Mouse (Mus musculus) heart, embryonic 12.5 days (tissue): ENCODE data around the gene Usp28. TPM values are rescaled to one million over a fixed set of nuclear protein-coding genes. Genes with fewer than 3 reads are reported as not detected.

Source experiments
- ATAC-seq: fragments of 200-750 bp; cut with Nextera tagmentation; 2 replicates; pipeline ENCODE4 v1.8.0; 2017; ENCODE audit warnings: moderate TSS enrichment, moderate library complexity; ENCODE audit not compliant: insufficient number of reproducible peaks, low FRiP score
- H3K27ac ChIP-seq: fragments of 300-500 bp; sonication (generic); 2 replicates; pipeline ENCODE4 v1.5.1; 2016; ENCODE audit warnings: mild to moderate bottlenecking, moderate library complexity; ENCODE audit not compliant: poor library complexity, severe bottlenecking
- H3K27me3 ChIP-seq: fragments of 300-500 bp; sonication (generic); replicated peaks from 2 replicates; pipeline ENCODE4 v1.6.1; 2016; ENCODE audit warnings: mild to moderate bottlenecking, moderate library complexity
- H3K36me3 ChIP-seq: fragments of 300-500 bp; sonication (generic); 2 replicates; pipeline ENCODE4 v1.6.1; 2016; ENCODE audit warnings: mild to moderate bottlenecking, moderate library complexity
- H3K4me1 ChIP-seq: fragments of 300-500 bp; sonication (generic); replicated peaks from 2 replicates; pipeline ENCODE4 v1.6.1; 2016; ENCODE audit warnings: mild to moderate bottlenecking
- H3K4me2 ChIP-seq: fragments of 300-500 bp; sonication (generic); 2 replicates; pipeline ENCODE4 v1.6.1; 2016; ENCODE audit warnings: mild to moderate bottlenecking, moderate library complexity
- H3K4me3 ChIP-seq: fragments of 300-500 bp; sonication (generic); 2 replicates; pipeline ENCODE4 v1.5.1; 2016; ENCODE audit warnings: mild to moderate bottlenecking
- H3K9ac ChIP-seq: fragments of 300-500 bp; sonication (generic); 2 replicates; pipeline ENCODE4 v1.6.1; 2016; ENCODE audit warnings: mild to moderate bottlenecking, moderate library complexity
- H3K9me3 ChIP-seq: fragments of 300-500 bp; sonication (generic); replicated peaks from 2 replicates; pipeline ENCODE4 v1.6.1; 2016; ENCODE audit warnings: mild to moderate bottlenecking, moderate library complexity
- WGBS: fragments of 180-500 bp; shearing (Covaris S2); methylation state at CpG from one replicate; pipeline ENCODE4 v1.1.7; 2016; 5-methylcytosine and 5-hydroxymethylcytosine counted together
- polyA plus RNA-seq: library from polyadenylated mRNA; unstranded; fragments of >200 nt; fragmentation: Nextera tagmentation; extraction: Ambion mirVana; gene quantifications from 2 replicates; pipeline ENCODE4 v1.2.1, GENCODE M21; 2016

The Usp28 gene
- polyA plus RNA-seq, 1 experiment from 2014 or later: 133 TPM

- no peak overlapping the region for H3K4me2 ChIP-seq
- ATAC-seq: no peak
- H3K9ac ChIP-seq: no peak overlapping the region
- H3K9me3 ChIP-seq: no peaks in the 10 kb centered on the region
- no peaks in the 10 kb centered on the region for H3K4me1 ChIP-seq
- peaks cover 74% of the 10 kb centered on the region for H3K36me3 ChIP-seq
- no peak overlapping the region for H3K4me3 ChIP-seq
- 85% methylated on average over 5 of the region's 5 CpGs for WGBS
- no peak overlapping the region for H3K27ac ChIP-seq
- no peaks in the 10 kb centered on the region for H3K27me3 ChIP-seq
Measured at GRCm38 (mm10) chr9:49023956-49024355, 38.8 kb downstream of the Usp28 start.

DNA sequence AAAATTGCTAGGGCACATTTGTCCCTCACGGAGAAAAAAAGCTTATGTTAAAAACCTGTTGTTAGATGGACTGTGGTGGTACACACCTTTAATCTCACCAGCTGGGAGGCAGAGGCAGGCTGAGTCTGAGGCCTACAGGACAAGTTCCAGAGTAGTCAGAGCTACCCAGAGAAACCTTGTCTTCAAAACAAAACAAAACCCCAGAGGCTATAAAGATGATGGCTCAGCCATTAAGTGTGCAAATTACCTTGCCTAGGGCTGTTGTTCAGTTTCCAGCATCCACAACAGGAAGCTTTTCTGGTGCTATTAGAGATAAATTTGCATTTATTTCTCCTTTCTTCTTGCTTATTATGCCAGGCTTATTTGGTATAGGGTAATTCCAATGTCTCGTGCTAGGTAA lies 39.4 kb downstream of the Usp28 start:
- no peak overlapping the region for H3K9ac ChIP-seq
- no peak overlapping the region for H3K4me3 ChIP-seq
- no peak for ATAC-seq
- H3K27me3 ChIP-seq: no peaks in the 10 kb centered on the region
- no peaks in the 10 kb centered on the region for H3K9me3 ChIP-seq
- no peak overlapping the region for H3K27ac ChIP-seq
- peaks cover 74% of the 10 kb centered on the region for H3K36me3 ChIP-seq
- no peak overlapping the region for H3K4me2 ChIP-seq
- 88% methylated on average over 2 of the region's 2 CpGs for WGBS
- H3K4me1 ChIP-seq: no peaks in the 10 kb centered on the region

- WGBS: 90% methylated on average over 4 of the region's 4 CpGs
- Histone ChIP-seq H3K9me3 (no peaks in the 10 kb centered on the region), H3K27me3 (no peaks in the 10 kb centered on the region), H3K36me3 (peaks cover 93% of the 10 kb centered on the region), H3K9ac (no peak overlapping the region), H3K4me3 (no peak overlapping the region), H3K27ac (no peak overlapping the region), H3K4me2 (no peak overlapping the region), H3K4me1 (no peaks in the 10 kb centered on the region)
- ATAC-seq: no peak
Measured at GRCm38 (mm10) chr9:49034764-49035163, 49.6 kb downstream of the Usp28 start.

DNA sequence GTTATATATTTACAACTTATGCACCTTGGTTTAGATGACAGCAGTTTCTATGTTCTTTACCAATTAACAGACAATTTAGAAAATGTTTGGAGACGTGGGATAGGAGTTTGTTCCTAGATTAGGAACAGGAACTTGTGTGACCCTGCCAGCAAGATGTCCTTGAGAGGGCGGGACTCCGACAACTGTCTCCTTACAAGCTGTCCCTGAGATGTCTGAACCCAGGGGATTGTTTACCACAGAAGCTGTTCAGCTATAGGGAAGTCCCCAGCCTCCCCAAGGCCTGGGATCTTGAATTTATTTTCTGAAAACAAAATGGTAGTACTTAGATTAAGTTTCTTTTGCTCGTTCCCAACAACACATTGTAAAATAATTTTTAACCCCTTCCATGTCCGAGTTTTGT lies 65.7 kb downstream of the Usp28 start:
- Histone ChIP-seq H3K27ac (no peak overlapping the region), H3K9ac (no peak overlapping the region), H3K4me2 (no peak overlapping the region), H3K27me3 (no peaks in the 10 kb centered on the region), H3K4me3 (no peak overlapping the region), H3K4me1 (no peaks in the 10 kb centered on the region), H3K9me3 (no peaks in the 10 kb centered on the region), H3K36me3 (no peaks in the 10 kb centered on the region)
- no peak for ATAC-seq
- 66% methylated on average over 5 of the region's 5 CpGs for WGBS

GRCm38 (mm10) chr9:49051349-49051748 lies 66.2 kb downstream of the Usp28 start:
- Histone ChIP-seq H3K4me3 (no peak overlapping the region), H3K36me3 (no peaks in the 10 kb centered on the region), H3K27ac (no peak overlapping the region), H3K9ac (no peak overlapping the region), H3K27me3 (no peaks in the 10 kb centered on the region), H3K4me1 (peaks cover 3% of the 10 kb centered on the region; the same call in 1 of the 2 replicates), H3K4me2 (no peak overlapping the region), H3K9me3 (no peaks in the 10 kb centered on the region)
- 9% methylated on average over 5 of the region's 5 CpGs for WGBS
- no peak for ATAC-seq

- no peak overlapping the region for H3K4me2 ChIP-seq
- H3K27me3 ChIP-seq: no peaks in the 10 kb centered on the region
- H3K9me3 ChIP-seq: no peaks in the 10 kb centered on the region
- 71% methylated on average over 3 of the region's 3 CpGs for WGBS
- H3K27ac ChIP-seq: no peak overlapping the region
- H3K36me3 ChIP-seq: peaks cover 7% of the 10 kb centered on the region; the same call in 1 of the 2 replicates
- peaks cover 16% of the 10 kb centered on the region for H3K4me1 ChIP-seq
- no peak for ATAC-seq
- no peak overlapping the region for H3K9ac ChIP-seq
- no peak overlapping the region for H3K4me3 ChIP-seq
Measured at GRCm38 (mm10) chr9:49054028-49054427, 68.9 kb downstream of the Usp28 start.

DNA sequence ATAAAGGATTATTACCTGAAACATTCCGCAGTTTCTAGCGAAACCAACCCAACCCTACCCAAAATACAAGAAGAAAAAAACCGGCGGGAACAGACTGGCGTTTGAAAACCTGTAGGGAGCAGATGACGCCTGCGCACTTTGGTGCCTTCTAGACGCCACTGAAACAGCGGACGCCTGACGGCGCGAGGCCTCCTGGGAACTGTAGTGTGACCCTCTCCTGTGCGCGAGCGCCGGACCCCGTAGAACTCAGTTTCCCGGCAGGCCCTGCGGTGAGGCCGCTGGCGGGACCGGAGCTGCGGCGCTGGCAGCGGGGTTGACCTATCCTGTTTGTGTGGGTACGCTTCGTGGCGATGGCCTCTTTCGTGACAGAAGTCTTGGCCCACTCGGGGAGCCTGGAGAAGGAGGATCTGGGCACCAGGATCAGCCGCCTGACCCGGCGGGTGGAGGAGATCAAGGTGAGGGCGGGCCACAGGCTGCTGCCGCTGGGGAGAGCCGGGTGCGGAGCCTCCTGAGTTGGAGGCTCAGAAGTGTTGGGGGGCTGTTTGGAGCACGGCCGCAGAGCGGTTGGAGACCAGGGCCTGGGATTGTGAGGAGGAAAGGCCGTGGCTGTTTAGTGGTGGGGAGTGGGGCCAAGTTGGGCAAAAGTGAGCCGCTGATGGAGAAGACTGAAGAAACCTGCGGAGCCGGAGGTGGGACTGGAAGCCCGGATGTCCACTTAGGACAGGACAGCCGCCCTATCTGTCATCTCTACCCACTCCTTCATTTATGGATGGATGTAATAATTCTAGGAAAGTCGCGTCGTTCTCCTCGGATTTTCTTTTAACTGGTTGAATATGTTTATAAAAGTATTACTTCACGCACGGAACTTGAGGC lies 70.4 kb downstream of the Usp28 start, which contains the start of gene Zw10:
Gene Zw10 (plus strand): TSS at position 281 of the 873 bp plus-strand sequence.
- under 1% methylated on average over 53 of the region's 53 CpGs for WGBS
- Histone ChIP-seq H3K4me2 (peak within 1 kb of the TSS; percentile 68), H3K27ac (0 out of 2 replicates have a peak within 1 kb of the TSS, but pooled peaks have one; percentile 23), H3K9ac (peak within 1 kb of the TSS; percentile 82), H3K4me1 (peaks cover 17% of the 10 kb centered on the region), H3K36me3 (peaks cover 18% of the 10 kb centered on the region), H3K27me3 (no peaks in the 10 kb centered on the region), H3K4me3 (peak within 1 kb of the TSS; percentile 71), H3K9me3 (no peaks in the 10 kb centered on the region)
- ATAC-seq: peak; percentile 96

GRCm38 (mm10) chr9:49076847-49077246 lies 91.7 kb downstream of the Usp28 start:
- ATAC-seq: no peak
- H3K27me3 ChIP-seq: no peaks in the 10 kb centered on the region

GRCm38 (mm10) chr9:49081107-49081506 lies 95.9 kb downstream of the Usp28 start, which contains the start of gene Tmprss5:
Tmprss5 (plus strand) TSS chr9:49081260.
- no peaks in the 10 kb centered on the region for H3K27me3 ChIP-seq
- no peak for ATAC-seq
- H3K9ac ChIP-seq: no peak within 1 kb of the TSS
- H3K4me2 ChIP-seq: no peak within 1 kb of the TSS
- H3K27ac ChIP-seq: no peak within 1 kb of the TSS
- no peaks in the 10 kb centered on the region for H3K4me1 ChIP-seq
- no peak within 1 kb of the TSS for H3K4me3 ChIP-seq
- WGBS: 72% methylated on average over 5 of the region's 5 CpGs
- H3K9me3 ChIP-seq: no peaks in the 10 kb centered on the region
- H3K36me3 ChIP-seq: peaks cover 37% of the 10 kb centered on the region

More at GRCm38 (mm10) chr9:49076847-49077246, 91.7 kb downstream of the Usp28 start:
- H3K9ac ChIP-seq: no peak overlapping the region
- no peak overlapping the region for H3K4me2 ChIP-seq
- no peak overlapping the region for H3K4me3 ChIP-seq
- H3K4me1 ChIP-seq: no peaks in the 10 kb centered on the region
- 81% methylated on average over 3 of the region's 3 CpGs for WGBS
- no peaks in the 10 kb centered on the region for H3K9me3 ChIP-seq
- H3K36me3 ChIP-seq: peaks cover 74% of the 10 kb centered on the region
- no peak overlapping the region for H3K27ac ChIP-seq

GRCm38 (mm10) chr9:49081561-49081960 lies 96.4 kb downstream of the Usp28 start:
- peaks cover 37% of the 10 kb centered on the region for H3K36me3 ChIP-seq
- H3K9ac ChIP-seq: no peak overlapping the region
- no peaks in the 10 kb centered on the region for H3K9me3 ChIP-seq
- H3K27ac ChIP-seq: no peak overlapping the region
- H3K4me3 ChIP-seq: no peak overlapping the region
- 19% methylated on average over 4 of the region's 4 CpGs for WGBS
- H3K4me2 ChIP-seq: no peak overlapping the region
- H3K4me1 ChIP-seq: no peaks in the 10 kb centered on the region
- no peaks in the 10 kb centered on the region for H3K27me3 ChIP-seq
- ATAC-seq: no peak

GRCm38 (mm10) chr9:49087317-49087716 lies 102.1 kb downstream of the Usp28 start:
- Histone ChIP-seq H3K4me3 (no peak overlapping the region), H3K4me2 (no peak overlapping the region), H3K9ac (no peak overlapping the region), H3K9me3 (no peaks in the 10 kb centered on the region), H3K4me1 (no peaks in the 10 kb centered on the region), H3K36me3 (no peaks in the 10 kb centered on the region), H3K27me3 (no peaks in the 10 kb centered on the region), H3K27ac (no peak overlapping the region)
- WGBS: 77% methylated on average over 11 of the region's 11 CpGs
- ATAC-seq: no peak
